12 mouse cellular contexts compared by ENCODE assay signal in the genomic region with DNA sequence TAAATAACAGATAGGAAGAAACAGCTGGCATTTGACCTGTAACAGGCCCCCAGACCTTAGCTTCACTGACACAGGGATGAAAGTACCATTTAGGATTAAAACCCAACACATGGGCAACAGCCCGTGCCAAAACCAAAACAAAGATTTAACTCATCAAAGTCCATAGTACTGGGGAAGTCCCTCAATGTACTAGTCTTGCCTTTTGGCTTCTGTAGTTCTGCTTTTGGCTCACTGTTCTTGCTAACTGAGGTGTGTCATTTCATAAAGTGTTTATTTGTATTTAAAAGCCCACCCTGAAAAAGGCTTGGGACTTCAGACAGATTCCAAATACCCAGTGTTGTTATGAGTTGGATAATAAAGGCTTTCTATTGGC.
DNase-seq lines count a peak whose midpoint lies in the region; ATAC-seq lines count a peak whose summit lies in the region.
"Had no signal": no experiment of that assay in that cellular context is flagged by ENCODE, and none has a peak within 500 bp of the region (broad histone marks: within the 10 kb centered on the region; RNA-seq: fewer than 3 reads in every experiment).

No protein-coding gene starts in this region.

- WGBS in forebrain, embryonic 10.5 days, result 2% methylated on average over 1 of the region's 1 CpGs
- WGBS in forebrain, embryonic 12.5 days, result 0% methylated on average over 1 of the region's 1 CpGs
- 3% methylated on average over 1 of the region's 1 CpGs for WGBS in midbrain, embryonic 10.5 days
- 3% methylated on average over 1 of the region's 1 CpGs for WGBS in midbrain, embryonic 15.5 days
- 4% methylated on average over 1 of the region's 1 CpGs for WGBS in forebrain, embryonic 16.5 days
- 11% methylated on average over 1 of the region's 1 CpGs for WGBS in neural tube, embryonic 12.5 days

- no peak for ATAC-seq in forebrain, embryonic 12.5 days (ENCODE audit: low FRiP score)
- ATAC-seq in midbrain, embryonic 15.5 days (replicated peaks), result no peak
- ATAC-seq in forebrain, embryonic 16.5 days, result peak; percentile 43; the same call in 1 of the 2 replicates
- ATAC-seq in neural tube, embryonic 12.5 days (ENCODE audit: low FRiP score, low read depth), result 0 out of 2 replicates have a peak, but pooled peaks have one; percentile 19
- ATAC-seq in activated CD4-positive, CD25-positive, alpha-beta regulatory T cell, adult 4 months, result no peak

- peak overlapping the region; percentile 27; the same call in 1 of the 2 replicates for H3K4me3 ChIP-seq in forebrain, embryonic 10.5 days
- H3K4me3 ChIP-seq in forebrain, embryonic 12.5 days (replicated peaks), result no peak overlapping the region
- 0 out of 2 replicates have a peak overlapping the region, but pooled peaks have one; percentile 23 for H3K4me3 ChIP-seq in midbrain, embryonic 10.5 days
- H3K4me3 ChIP-seq in midbrain, embryonic 15.5 days, result no peak overlapping the region
- H3K4me3 ChIP-seq in forebrain, embryonic 16.5 days (replicated peaks; ENCODE audit: low read length), result no peak overlapping the region
- H3K4me3 ChIP-seq in neural tube, embryonic 12.5 days, result no peak overlapping the region
- H3K4me3 ChIP-seq: limb, embryonic 15.5 days had no signal

- H3K9ac ChIP-seq in forebrain, embryonic 12.5 days, result no peak overlapping the region
- H3K9ac ChIP-seq in midbrain, embryonic 15.5 days, result no peak overlapping the region
- H3K9ac ChIP-seq in forebrain, embryonic 16.5 days (replicated peaks; ENCODE audit: low read depth, low read length), result no peak overlapping the region
- H3K9ac ChIP-seq in neural tube, embryonic 12.5 days, result no peak overlapping the region
- H3K9ac ChIP-seq: limb, embryonic 15.5 days had no signal

- H3K4me2 ChIP-seq in forebrain, embryonic 12.5 days, result no peak overlapping the region
- H3K4me2 ChIP-seq in midbrain, embryonic 15.5 days, result no peak overlapping the region
- H3K4me2 ChIP-seq in forebrain, embryonic 16.5 days (ENCODE audit: low read length), result no peak overlapping the region
- peak overlapping the region; percentile 27 for H3K4me2 ChIP-seq in neural tube, embryonic 12.5 days (replicated peaks)
- H3K4me2 ChIP-seq: limb, embryonic 15.5 days had no signal

- peak overlapping the region; percentile 72 for H3K27ac ChIP-seq in forebrain, embryonic 10.5 days
- H3K27ac ChIP-seq in forebrain, embryonic 12.5 days, result no peak overlapping the region
- H3K27ac ChIP-seq in midbrain, embryonic 10.5 days (replicated peaks), result peak overlapping the region; percentile 76
- H3K27ac ChIP-seq in midbrain, embryonic 15.5 days, result no peak overlapping the region
- H3K27ac ChIP-seq in forebrain, embryonic 16.5 days (ENCODE audit: low read length), result no peak overlapping the region
- no peak overlapping the region for H3K27ac ChIP-seq in neural tube, embryonic 12.5 days
- H3K27ac ChIP-seq: limb, embryonic 15.5 days had no signal

- H3K27me3 ChIP-seq in forebrain, embryonic 10.5 days (ENCODE audit: poor library complexity, severe bottlenecking), result peaks cover 10% of the 10 kb centered on the region; the same call in 1 of the 2 replicates
- H3K27me3 ChIP-seq in forebrain, embryonic 12.5 days, result no peaks in the 10 kb centered on the region
- no peaks in the 10 kb centered on the region for H3K27me3 ChIP-seq in midbrain, embryonic 10.5 days (ENCODE audit: low read depth, poor library complexity, severe bottlenecking)
- H3K27me3 ChIP-seq in midbrain, embryonic 15.5 days (replicated peaks), result no peaks in the 10 kb centered on the region
- no peaks in the 10 kb centered on the region for H3K27me3 ChIP-seq in forebrain, embryonic 16.5 days (replicated peaks; ENCODE audit: control insufficient read depth, insufficient read depth, low read length)
- H3K27me3 ChIP-seq in neural tube, embryonic 12.5 days (replicated peaks), result no peaks in the 10 kb centered on the region
- H3K27me3 ChIP-seq: limb, embryonic 15.5 days had no signal

- no peak for DNase-seq in forebrain, embryonic 10.5 days (ENCODE audit: extremely low spot score, low spot score)
- no peak for DNase-seq in midbrain, embryonic 10.5 days (ENCODE audit: low spot score)
- DNase-seq in Muller cell, postnatal 12 days (ENCODE audit: inconsistent ontology term), result no peak
- DNase-seq: adrenal gland, postnatal 14 days; cerebellum, adult 11 months; gastrocnemius, postnatal 10 days had no signal

- H3K4me1 ChIP-seq in forebrain, embryonic 10.5 days, result peaks cover 52% of the 10 kb centered on the region
- H3K4me1 ChIP-seq in forebrain, embryonic 12.5 days, result peaks cover 25% of the 10 kb centered on the region
- H3K4me1 ChIP-seq in midbrain, embryonic 10.5 days, result peaks cover 46% of the 10 kb centered on the region
- peaks cover 16% of the 10 kb centered on the region for H3K4me1 ChIP-seq in midbrain, embryonic 15.5 days
- peaks cover 20% of the 10 kb centered on the region for H3K4me1 ChIP-seq in forebrain, embryonic 16.5 days (replicated peaks; ENCODE audit: control insufficient read depth, insufficient read depth, low read length)
- peaks cover 15% of the 10 kb centered on the region for H3K4me1 ChIP-seq in neural tube, embryonic 12.5 days
- H3K4me1 ChIP-seq: limb, embryonic 15.5 days had no signal

- H3K9me3 ChIP-seq in forebrain, embryonic 10.5 days, result no peaks in the 10 kb centered on the region
- no peaks in the 10 kb centered on the region for H3K9me3 ChIP-seq in forebrain, embryonic 12.5 days
- no peaks in the 10 kb centered on the region for H3K9me3 ChIP-seq in midbrain, embryonic 10.5 days (replicated peaks)
- H3K9me3 ChIP-seq in midbrain, embryonic 15.5 days, result no peaks in the 10 kb centered on the region
- H3K9me3 ChIP-seq in forebrain, embryonic 16.5 days (ENCODE audit: control insufficient read depth, low read length), result no peaks in the 10 kb centered on the region
- no peaks in the 10 kb centered on the region for H3K9me3 ChIP-seq in neural tube, embryonic 12.5 days
- H3K9me3 ChIP-seq: limb, embryonic 15.5 days had no signal

- H3K36me3 ChIP-seq in forebrain, embryonic 10.5 days (replicated peaks), result no peaks in the 10 kb centered on the region
- no peaks in the 10 kb centered on the region for H3K36me3 ChIP-seq in forebrain, embryonic 12.5 days (replicated peaks)
- no peaks in the 10 kb centered on the region for H3K36me3 ChIP-seq in midbrain, embryonic 10.5 days
- H3K36me3 ChIP-seq in midbrain, embryonic 15.5 days (replicated peaks), result no peaks in the 10 kb centered on the region
- no peaks in the 10 kb centered on the region for H3K36me3 ChIP-seq in forebrain, embryonic 16.5 days (ENCODE audit: control insufficient read depth, insufficient read depth)
- no peaks in the 10 kb centered on the region for H3K36me3 ChIP-seq in neural tube, embryonic 12.5 days
- H3K36me3 ChIP-seq: limb, embryonic 15.5 days had no signal

Comparison
In these comparisons a context has a peak if more than half of its experiments do, and no peak if none do; other contexts are left out.
1. H3K27ac ChIP-seq: peak in forebrain, embryonic 10.5 days (single experiment) and midbrain, embryonic 10.5 days (single experiment); none in forebrain, embryonic 12.5 days (single experiment), midbrain, embryonic 15.5 days (single experiment), forebrain, embryonic 16.5 days (single experiment) and neural tube, embryonic 12.5 days (single experiment).
2. H3K4me3 ChIP-seq: peak in forebrain, embryonic 10.5 days (single experiment) and midbrain, embryonic 10.5 days (single experiment); none in forebrain, embryonic 12.5 days (single experiment), midbrain, embryonic 15.5 days (single experiment), forebrain, embryonic 16.5 days (single experiment) and neural tube, embryonic 12.5 days (single experiment).
3. ATAC-seq: peak in forebrain, embryonic 16.5 days (single experiment) and neural tube, embryonic 12.5 days (single experiment); none in forebrain, embryonic 12.5 days (single experiment), midbrain, embryonic 15.5 days (single experiment) and activated CD4-positive, CD25-positive, alpha-beta regulatory T cell, adult 4 months (single experiment).